Mouse (Mus musculus): ENCODE results near the gene Rps15a.

Rps15a gene

DNA sequence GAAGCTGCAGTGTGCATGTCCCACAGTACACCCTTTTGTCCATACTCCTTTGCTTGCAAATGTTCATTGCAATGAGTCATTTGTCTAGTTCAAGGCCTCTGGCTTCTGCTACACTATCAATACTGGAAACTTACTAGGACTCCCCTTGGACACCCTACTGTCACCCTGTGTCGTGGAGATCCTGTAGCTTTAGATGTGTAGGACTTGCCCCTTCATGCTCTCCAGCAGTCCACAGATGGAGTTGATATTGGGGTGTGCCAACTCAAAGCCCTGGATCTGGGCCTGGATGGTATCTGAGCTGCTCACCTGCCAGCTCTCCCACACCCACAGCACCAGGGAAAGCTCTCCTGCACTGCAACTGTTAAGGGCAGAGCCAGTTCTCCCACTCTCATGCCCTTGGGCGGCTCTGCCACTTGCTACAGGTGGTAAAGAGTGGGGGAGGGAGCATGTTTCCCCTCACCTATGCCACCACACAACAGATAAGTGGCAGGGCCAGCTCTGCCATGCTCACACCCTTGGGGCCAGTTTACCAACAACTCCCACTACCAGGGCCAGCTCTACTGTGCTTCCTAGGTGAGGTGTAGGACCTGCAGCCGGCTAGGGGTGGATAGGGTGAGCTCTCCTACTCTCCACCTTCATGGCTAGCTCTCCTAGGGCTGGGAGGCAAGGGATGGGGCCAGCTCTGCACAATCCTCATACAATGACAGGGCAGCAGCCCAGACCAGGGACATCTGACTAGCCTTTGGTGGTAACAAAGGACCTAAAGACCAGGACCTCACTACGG, 13.1 kb downstream of the Rps15a start:
- H3K36me3 ChIP-seq (ENCODE audit: control insufficient read depth, insufficient read depth, low read length, poor library complexity, severe bottlenecking) = peaks cover 1% of the 10 kb centered on the region
- DNase-seq (ENCODE audit: low read depth, low spot score) = no peak
- H3K27me3 ChIP-seq (ENCODE audit: control insufficient read depth, insufficient read depth, low read length, poor library complexity, severe bottlenecking) = no peaks in the 10 kb centered on the region

DNA sequence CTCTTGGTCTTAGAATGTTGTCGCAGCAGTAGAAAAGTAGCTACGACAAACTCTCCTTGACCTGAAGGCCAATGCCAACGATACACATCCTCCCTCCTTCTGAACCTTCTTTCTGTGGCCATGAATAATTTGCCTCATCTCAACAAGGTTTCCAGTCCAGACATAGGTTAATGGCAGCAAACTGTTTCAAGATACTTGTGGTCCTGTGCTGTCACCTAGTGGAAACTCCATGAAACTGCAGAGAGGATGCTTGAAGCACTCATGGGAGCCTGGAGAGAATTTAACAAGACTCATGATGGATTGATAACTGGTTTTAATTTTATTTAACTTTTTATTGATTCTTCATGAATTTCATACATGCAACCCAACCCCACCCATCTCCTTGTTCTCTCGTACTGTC, 13.8 kb downstream of the Rps15a start:
- DNase-seq (ENCODE audit: low read depth, low spot score) = peak; percentile 76
- Histone ChIP-seq H3K27me3 (ENCODE audit: control insufficient read depth, insufficient read depth, low read length, poor library complexity, severe bottlenecking) (no peaks in the 10 kb centered on the region), H3K36me3 (ENCODE audit: control insufficient read depth, insufficient read depth, low read length, poor library complexity, severe bottlenecking) (peaks cover 1% of the 10 kb centered on the region)

DNA sequence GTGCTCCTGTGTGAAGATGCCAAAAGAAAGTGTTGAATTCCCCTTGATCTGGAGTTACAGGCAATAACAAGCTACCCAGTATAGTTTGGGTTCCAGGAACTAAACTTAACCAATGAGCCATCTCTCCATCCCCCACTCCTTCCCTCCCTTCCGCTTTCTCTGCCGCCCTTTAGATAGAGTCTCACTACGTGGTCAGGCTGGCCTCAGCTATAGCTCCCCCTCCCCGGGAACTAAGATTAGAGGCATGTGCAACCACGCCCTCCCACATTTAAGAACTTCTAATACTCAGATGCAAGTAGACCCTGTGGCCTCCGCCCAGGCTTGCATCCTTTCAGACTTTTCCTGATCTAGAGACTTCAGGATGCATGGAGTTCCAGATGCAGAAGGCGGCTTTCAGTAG, 18.4 kb downstream of the Rps15a start:
- DNase-seq (ENCODE audit: low read depth, low spot score) = no peak
- no peaks in the 10 kb centered on the region for H3K36me3 ChIP-seq (ENCODE audit: control insufficient read depth, insufficient read depth, low read length, poor library complexity, severe bottlenecking)

DNA sequence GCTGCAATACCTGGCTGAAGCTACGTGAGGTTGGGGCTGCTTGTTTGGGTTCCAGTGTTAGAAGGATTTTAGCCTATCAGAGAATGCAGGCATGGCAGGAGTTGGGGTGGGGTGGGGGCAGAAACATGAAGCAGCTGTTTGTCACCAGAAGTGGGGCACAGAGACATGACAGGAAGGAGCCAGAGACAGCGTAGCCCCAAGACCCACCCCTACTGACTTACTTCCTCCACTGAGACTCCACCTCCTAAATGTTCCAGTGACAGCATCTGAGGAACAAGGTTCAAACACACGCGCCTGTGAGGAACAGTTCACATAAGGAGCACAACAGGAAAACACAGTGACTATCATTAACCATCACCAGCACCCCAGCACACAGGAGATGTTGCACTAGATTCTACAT, 36.0 kb downstream of the Rps15a start:
- no peak for DNase-seq (ENCODE audit: low read depth, low spot score)
- Histone ChIP-seq H3K27me3 (ENCODE audit: control insufficient read depth, insufficient read depth, low read length, poor library complexity, severe bottlenecking) (no peaks in the 10 kb centered on the region), H3K36me3 (ENCODE audit: control insufficient read depth, insufficient read depth, low read length, poor library complexity, severe bottlenecking) (no peaks in the 10 kb centered on the region)

More for the DNA sequence above, 18.4 kb downstream of the Rps15a start:
- no peaks in the 10 kb centered on the region for H3K27me3 ChIP-seq (ENCODE audit: control insufficient read depth, insufficient read depth, low read length, poor library complexity, severe bottlenecking)

GRCm38 (mm10) chr7:118079097-118079496, 36.9 kb downstream of the Rps15a start:
- no peak for DNase-seq (ENCODE audit: low read depth, low spot score)
- Histone ChIP-seq H3K27me3 (ENCODE audit: control insufficient read depth, insufficient read depth, low read length, poor library complexity, severe bottlenecking) (no peaks in the 10 kb centered on the region), H3K36me3 (ENCODE audit: control insufficient read depth, insufficient read depth, low read length, poor library complexity, severe bottlenecking) (no peaks in the 10 kb centered on the region)

DNA sequence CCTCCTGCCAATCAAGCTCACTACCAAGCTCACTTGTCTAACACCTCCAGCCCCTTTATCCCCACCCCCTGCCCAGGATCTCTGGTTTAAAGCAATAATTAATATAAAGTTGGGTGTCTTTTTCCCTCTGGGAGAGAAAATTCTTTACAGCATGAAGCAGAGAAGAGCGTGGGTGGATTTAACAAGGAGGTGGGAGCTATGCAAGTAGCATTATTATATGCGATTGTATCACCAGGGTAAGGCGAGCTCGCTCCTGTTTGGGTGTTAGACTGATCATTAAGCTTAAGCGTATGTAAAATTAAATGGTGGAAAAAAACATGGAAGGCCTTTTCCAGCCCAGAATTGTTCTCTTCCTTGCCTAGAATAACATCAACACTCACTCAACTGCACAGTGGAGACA, 48.7 kb downstream of the Rps15a start:
- no peaks in the 10 kb centered on the region for H3K27me3 ChIP-seq (ENCODE audit: control insufficient read depth, insufficient read depth, low read length, poor library complexity, severe bottlenecking)
- DNase-seq (ENCODE audit: low read depth, low spot score) = no peak
- no peaks in the 10 kb centered on the region for H3K36me3 ChIP-seq (ENCODE audit: control insufficient read depth, insufficient read depth, low read length, poor library complexity, severe bottlenecking)

DNA sequence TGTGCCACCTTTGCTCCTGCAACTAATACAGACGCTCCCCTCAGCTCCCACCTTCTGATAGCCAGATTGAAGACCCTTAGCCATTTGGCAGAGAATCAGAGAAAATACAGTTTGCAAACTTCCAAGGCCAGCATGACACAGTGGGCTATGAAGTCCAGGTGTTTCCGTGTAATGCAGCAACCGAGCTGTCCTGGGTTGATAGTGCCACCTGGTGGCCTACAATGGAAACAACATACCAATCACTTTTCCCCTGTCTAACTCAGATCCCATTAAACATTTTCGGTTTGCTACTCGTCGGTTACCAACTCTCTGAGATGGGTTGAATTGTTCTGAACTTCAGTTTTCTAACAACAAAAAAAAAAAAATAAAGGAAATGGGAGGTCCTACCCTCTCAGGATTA, 59.7 kb downstream of the Rps15a start:
- DNase-seq (ENCODE audit: low read depth, low spot score) = no peak
- Histone ChIP-seq H3K36me3 (ENCODE audit: control insufficient read depth, insufficient read depth, low read length, poor library complexity, severe bottlenecking) (no peaks in the 10 kb centered on the region), H3K27me3 (ENCODE audit: control insufficient read depth, insufficient read depth, low read length, poor library complexity, severe bottlenecking) (no peaks in the 10 kb centered on the region)
